10 mouse cellular contexts compared by ENCODE assay signal in genomic region chr14:75176425-75177045, GRCm38 (mm10). TPM values are rescaled to one million over a fixed set of nuclear protein-coding genes. Genes with fewer than 3 reads are reported as not detected.
DNase-seq lines count a peak whose midpoint lies in the region; ATAC-seq lines count a peak whose summit lies in the region.
"Had no signal": no experiment of that assay in that cellular context is flagged by ENCODE, and none has a peak within 500 bp of the region (broad histone marks: within the 10 kb centered on the region; RNA-seq: fewer than 3 reads in every experiment).

No protein-coding gene starts in this region.

- peak overlapping the region; percentile 42 for H3K4me2 ChIP-seq in intestine, embryonic 16.5 days (ENCODE audit: low read depth, low read length)

- no peaks in the 10 kb centered on the region for H3K9me3 ChIP-seq in intestine, embryonic 16.5 days (ENCODE audit: control insufficient read depth, low read length)

- H3K9ac ChIP-seq in intestine, embryonic 16.5 days (ENCODE audit: low read depth, low read length) = peak overlapping the region; percentile 53

- WGBS in intestine, embryonic 16.5 days = 58% methylated on average over 4 of the region's 4 CpGs

- intact Hi-C loops in left cerebral cortex, postnatal 10 days (cut with DNase I) = no loop called here

- H3K4me1 ChIP-seq in intestine, embryonic 16.5 days (ENCODE audit: control insufficient read depth, insufficient read depth, low read length) = peaks cover 2% of the 10 kb centered on the region; the same call in 1 of the 2 replicates

- no peaks in the 10 kb centered on the region for H3K27me3 ChIP-seq in intestine, embryonic 16.5 days (replicated peaks; ENCODE audit: control insufficient read depth, insufficient read depth, low read length)

- DNase-seq in lung, adult 18-20 months = peak; percentile 46 to 52
- DNase-seq in lung, postnatal 10 days = no peak
- DNase-seq in naive thymus-derived CD4-positive, alpha-beta T cell, adult 2 months (ENCODE audit: low read depth) = peak; percentile 84
- peak; percentile 76 for DNase-seq in yolk sac, embryonic 10.5 days (ENCODE audit: low spot score)
- no peak for DNase-seq in urinary bladder, postnatal 10 days (ENCODE audit: low spot score)
- DNase-seq in frontal cortex, postnatal 36 days (ENCODE audit: low spot score in 2 of 2) = no peak
- no peak for DNase-seq in left cerebral cortex, postnatal 10 days (ENCODE audit: extremely low spot score in 1 of 2, low spot score in 2 of 2)

- peak overlapping the region; percentile 36 for H3K4me3 ChIP-seq in intestine, embryonic 16.5 days (ENCODE audit: low read length)
- H3K4me3 ChIP-seq: erythroblast, embryonic 14.5 days had no signal

- no peaks in the 10 kb centered on the region for H3K36me3 ChIP-seq in intestine, embryonic 16.5 days (ENCODE audit: control insufficient read depth, insufficient read depth, low read length)

- ATAC-seq in intestine, embryonic 16.5 days = peak; percentile 80

- peak overlapping the region; percentile 65 for H3K27ac ChIP-seq in intestine, embryonic 16.5 days (ENCODE audit: low read length)

RNA-seq across cellular contexts. Expression of gene Lcp1, which starts 45.6 kb away (rescaled TPM):
- 105 and 133 TPM in 2 replicates for polyA plus RNA-seq in intestine, embryonic 16.5 days (2015; fragmentation: Nextera tagmentation; extraction: Ambion mirVana)
- 1 to 10 TPM; 8.0 to 8.1 TPM for total RNA-seq in left cerebral cortex, postnatal 10 days (2021)

RNA-seq across cellular contexts. Expression of gene Lrrc63, which starts 45.9 kb away (rescaled TPM):
- polyA plus RNA-seq in intestine, embryonic 16.5 days (2015; fragmentation: Nextera tagmentation; extraction: Ambion mirVana) = 0.05 and 0.07 TPM in 2 replicates
- total RNA-seq in left cerebral cortex, postnatal 10 days (2021) = not detected
- polyA plus RNA-seq: erythroblast, embryonic 14.5 days; limb, embryonic 11.5 days had no signal

Comparison
In these comparisons a context has a peak if more than half of its experiments do, and no peak if none do; other contexts are left out.
1. DNase-seq: peak in lung, adult 18-20 months (2 of 2), naive thymus-derived CD4-positive, alpha-beta T cell, adult 2 months (single experiment) and yolk sac, embryonic 10.5 days (single experiment); none in lung, postnatal 10 days (single experiment), urinary bladder, postnatal 10 days (single experiment), frontal cortex, postnatal 36 days (0 of 2) and left cerebral cortex, postnatal 10 days (0 of 2).